Mouse (Mus musculus) heart, adult 11 months (tissue): ENCODE measurements around the gene Mnd1.

Experiments
- DNase-seq: peaks from one replicate; pipeline ENCODE4 v3.0.0; 2022

Mnd1 gene

DNA sequence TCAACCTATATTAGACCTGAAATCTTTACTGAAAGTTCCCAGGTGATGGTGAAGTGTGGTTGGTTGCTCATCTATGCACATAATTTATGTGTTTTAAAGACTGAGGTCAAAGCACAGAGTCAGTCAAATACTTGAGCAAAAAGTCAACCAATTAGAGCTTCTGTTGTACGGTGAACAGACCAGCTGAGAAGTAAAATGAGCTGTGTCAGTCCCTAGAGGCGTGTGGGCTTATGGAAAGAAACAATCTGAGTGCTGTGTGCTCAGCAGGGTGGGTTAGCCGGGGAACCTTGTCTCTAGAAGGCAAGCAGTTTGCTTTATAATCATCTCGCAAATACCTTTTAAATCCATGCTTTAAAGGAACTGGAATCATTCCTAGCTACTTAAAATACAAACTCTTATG lies 1.4 kb upstream of the Mnd1 start:
- peak; percentile 40 for DNase-seq

DNA sequence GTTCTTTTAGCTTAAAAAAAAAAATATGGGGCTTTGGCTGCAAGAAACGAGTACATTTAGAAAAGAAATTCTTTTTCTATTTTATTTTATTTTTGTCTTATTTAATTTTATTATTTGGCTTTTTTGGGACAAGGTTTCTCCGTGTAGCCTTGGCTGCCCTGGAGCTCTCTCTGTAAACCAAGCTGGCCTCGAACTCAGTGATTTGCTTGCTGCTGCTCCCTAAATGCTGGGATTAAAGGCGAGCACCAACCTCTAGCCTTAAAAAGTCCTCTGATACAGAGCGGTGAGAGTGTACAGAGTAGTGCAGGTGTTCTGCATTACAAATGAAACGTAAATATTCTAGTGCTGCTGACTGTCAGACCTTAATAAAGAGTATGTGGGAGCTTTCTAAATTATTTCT lies 519 bp upstream of the Mnd1 start:
- DNase-seq = peak; percentile 80

DNA sequence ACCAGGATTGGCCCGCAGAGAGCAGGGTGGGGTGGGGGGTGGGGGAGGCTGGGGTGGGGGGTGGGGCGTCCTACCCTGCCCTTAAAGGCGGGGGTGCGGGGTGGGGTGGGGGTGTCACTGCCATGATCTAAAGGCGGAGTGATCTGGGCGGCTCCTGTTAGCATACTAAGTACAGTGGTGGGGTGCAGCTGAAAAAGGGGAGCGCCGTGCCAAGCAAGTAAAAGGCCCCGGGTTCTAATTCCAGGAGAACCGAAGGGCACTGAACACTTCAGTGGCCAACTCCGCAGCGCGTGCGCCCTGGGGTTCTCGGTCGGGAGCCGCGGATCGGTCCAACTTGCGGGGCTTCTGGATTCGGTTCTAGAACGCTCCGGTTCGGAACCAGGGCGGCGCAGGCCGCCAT lies 440 bp downstream of the Mnd1 start:
- DNase-seq = no peak

DNA sequence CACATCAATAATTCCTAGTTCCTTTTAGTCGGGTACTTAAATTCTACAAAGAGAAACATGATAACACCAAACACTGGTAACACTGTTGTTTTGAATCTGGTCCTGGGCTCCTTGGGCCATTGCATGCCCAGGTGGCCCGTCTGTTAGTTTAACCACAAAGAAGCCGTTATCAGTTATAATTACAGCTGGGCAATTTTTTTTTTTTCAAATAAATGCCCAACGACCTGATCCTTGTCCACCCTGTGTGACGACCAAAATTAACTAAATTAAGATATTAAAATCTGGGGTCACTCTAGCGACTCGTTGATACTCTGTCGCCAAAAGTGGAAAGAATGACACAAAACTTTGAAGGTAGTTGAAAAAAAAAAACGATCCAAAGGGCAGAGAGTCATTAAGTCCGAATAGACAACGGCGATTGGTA lies 855 bp downstream of the Mnd1 start:
- DNase-seq = peak; percentile 64

DNA sequence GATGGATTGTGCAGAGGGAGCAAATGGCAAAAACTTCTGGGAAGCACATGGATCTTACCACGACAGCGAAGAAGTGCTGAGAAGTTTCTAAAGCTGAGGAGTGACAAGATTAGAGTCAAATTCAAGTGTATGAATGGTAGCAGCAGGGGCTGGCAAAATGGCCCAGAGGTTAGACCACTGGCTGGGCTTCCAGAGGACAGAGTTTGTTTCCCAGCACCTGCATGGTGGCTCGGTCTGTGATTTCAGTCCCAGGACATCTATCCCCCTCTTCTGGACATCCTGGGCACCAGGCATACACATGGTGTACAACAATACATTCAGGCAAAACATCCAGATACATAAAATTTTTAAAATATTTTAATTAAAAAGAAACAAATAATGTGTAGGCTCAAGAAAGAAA lies 5.8 kb downstream of the Mnd1 start:
- DNase-seq = peak; percentile 61

DNA sequence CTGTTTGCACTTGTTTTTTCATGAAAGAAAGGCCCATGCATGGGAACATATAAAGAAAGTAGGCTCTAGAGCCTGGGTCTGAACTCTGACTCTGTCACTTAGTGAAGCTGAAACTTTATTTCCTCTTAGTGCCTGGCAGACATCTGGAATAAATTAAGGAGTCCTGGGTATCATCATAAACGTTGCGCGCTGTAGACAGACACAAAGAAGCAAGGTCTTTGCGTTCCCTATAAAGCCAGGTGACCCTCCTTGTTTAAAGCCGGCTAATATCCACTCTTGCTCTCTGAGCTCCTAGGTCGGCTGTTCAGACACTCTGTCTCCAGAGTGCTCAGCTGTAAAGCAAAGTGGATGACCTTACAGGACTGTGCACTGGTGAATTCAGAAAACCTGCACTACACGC lies 14.6 kb downstream of the Mnd1 start:
- DNase-seq = no peak

DNA sequence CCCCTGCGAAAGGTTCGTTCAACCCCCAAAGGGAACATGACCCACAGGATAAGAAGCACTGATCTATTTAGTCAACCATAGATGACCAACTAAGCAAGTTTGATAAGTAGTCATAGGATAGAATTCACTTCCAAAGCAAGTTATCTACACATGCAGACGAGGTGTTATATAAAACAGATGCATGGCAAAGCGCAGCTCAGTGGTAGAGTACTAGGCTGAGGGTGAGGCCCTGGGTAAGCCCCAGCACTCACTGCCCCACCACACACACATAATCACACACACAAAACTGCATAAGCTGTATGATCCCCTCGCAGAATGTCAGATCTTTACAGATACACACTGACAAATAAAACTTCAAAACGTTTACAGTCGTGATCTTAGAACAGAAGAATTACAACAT lies 19.1 kb downstream of the Mnd1 start:
- DNase-seq = no peak

DNA sequence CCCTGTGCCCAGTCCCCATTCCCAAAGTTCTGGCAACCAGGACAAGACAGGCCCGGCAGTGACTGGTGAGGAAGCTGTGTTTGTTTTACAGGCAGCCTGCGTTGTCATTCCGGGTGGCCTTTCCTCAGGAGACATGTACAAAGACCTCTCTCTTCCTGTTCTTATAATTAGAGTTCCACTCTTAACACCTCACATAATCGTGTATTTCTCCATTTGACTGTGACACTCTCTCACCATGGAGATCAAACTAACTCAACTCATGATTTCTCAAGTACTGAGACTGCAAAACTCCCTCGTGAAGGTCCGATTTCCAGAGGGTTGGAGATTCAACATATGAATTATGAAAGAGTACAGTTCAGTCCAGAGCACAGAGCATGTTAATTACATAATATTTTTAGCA lies 19.7 kb downstream of the Mnd1 start:
- no peak for DNase-seq

DNA sequence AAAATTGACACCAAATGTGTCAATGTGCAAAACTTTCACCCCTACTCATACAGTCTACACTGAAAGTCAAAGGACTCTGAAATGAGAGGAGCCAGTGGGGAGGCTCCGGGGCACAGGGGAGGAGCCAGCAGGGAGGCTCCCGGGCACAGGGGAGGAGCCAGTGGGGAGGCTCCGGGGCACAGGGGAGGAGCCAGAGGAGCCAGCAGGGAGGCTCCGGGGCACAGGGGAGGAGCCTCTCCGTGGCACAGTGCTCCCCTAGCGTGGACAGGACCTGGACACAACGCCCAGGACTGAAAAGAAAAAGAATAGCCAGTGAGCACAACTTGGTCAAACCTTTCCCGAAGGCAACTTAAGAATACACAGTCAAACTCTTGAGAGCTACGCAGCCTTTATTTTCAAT lies 20.2 kb downstream of the Mnd1 start:
- peak; percentile 92 for DNase-seq

DNA sequence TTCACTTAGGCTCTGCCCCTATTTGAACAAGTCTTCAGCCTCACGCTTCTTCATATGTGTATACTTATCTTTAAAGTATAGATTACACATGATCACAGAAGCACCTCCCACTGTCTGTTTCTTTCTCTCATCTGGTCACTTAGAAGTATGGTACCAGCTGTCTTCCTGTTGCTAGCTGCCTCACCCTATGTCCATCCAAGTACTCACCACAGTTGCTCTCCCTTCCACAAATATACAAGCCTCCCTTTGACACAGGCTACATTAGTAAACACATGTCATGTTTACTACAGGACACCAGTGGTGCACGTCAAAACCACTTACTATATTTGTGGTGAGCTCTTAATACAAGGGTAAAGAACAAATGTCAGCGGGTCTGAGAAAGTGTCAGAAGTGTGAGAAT lies 24.2 kb downstream of the Mnd1 start:
- DNase-seq = no peak

DNA sequence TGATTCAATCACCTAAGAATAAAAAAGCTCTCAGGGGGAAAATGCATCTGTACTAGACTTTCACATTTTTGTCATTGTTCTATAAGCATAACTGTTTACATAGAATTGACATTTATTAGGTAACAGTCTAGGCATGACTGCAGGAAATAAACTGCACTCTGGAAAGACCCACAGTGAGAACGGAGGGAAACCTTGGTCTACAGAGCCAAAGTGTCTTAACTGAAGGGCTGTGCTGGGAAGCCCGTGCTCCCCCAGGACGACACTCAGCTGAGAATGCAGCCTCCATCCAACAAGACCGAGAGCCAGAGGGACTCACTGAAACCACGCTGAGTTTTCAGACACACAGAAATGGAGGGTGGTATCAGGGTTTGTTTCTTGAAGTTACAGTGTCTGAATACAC lies 24.8 kb downstream of the Mnd1 start:
- DNase-seq = no peak

DNA sequence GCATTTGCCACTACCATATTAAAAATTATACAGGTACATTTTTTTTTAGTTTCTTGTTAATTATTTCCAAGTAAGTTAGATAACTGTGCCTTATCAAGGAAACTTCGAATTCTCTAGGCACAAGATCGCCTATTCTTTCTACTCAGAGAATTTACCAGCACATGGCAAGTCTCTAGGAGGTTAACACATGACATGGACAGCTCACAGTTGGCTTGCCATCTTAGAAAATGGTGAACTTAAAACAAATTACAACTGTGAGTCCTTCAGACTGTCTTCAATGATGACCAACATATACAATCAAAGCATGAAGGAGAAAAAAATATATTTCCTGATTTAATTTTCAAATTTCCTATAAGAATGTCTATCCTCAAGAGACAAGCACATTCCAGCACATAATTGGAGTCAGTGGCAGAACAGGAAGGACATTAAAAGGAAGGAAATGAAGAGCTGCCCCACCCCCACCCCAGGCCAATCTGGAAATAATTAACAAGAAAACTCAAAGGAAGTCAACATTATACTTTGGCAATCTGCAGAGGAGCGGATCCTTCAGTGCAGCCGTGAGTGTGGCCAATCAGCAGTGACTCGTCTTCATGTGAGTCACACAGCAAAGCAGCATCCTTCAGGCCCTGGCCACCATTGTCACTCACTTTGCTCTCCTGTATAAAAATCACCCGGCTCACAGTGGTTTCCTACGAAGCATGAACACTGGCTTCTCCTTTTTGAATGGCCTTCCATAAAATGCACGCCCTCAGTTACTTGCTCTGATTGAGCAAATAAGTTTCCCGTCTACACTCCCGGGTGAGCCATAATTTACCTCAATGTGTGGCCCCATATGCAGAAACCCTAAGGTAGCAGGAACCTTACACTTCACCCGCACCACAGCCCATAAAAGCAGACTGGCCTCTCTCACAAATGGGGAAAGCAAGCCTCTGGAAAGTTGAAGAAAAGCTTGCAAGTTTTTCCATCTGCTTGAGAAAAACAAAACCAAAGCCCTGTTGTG lies 26.4 kb downstream of the Mnd1 start:
- peak; percentile 89 for DNase-seq

DNA sequence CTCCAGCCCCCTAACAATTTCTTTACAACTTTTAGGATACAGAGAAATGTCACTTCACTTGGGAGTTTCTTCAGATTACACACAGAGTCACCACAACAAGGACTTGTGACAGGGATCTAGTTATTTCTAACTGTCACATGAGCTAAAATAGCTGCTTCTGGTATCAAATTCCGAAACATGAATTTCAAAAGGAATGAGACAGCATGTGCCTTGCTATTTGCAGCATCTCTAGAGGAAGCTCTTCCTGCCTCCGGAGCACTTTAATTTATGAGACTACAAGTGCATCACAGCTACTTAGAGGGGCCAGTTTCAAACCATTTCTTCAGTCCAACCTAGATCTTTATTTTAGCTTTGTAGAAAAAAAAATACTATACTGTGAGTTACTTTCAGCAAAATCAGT lies 28.2 kb downstream of the Mnd1 start:
- DNase-seq = no peak

DNA sequence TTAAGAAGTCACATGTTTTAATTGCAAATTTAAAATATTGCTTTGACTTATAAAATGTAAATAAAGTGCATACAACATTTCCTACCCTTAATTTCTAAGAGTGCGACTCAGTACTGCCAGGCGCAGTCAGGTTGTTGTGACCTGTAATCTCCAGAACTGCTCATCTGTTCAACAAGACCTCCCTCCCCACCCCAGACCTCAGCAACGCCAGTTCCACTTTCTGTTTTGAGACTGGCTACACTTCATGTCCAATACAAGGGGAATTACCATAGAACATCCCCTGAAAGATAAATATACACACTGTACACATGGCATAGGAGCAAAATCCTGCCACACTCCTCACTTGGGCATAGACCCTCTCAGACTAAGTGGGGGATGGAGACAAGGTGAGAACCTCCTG lies 28.9 kb downstream of the Mnd1 start:
- no peak for DNase-seq

DNA sequence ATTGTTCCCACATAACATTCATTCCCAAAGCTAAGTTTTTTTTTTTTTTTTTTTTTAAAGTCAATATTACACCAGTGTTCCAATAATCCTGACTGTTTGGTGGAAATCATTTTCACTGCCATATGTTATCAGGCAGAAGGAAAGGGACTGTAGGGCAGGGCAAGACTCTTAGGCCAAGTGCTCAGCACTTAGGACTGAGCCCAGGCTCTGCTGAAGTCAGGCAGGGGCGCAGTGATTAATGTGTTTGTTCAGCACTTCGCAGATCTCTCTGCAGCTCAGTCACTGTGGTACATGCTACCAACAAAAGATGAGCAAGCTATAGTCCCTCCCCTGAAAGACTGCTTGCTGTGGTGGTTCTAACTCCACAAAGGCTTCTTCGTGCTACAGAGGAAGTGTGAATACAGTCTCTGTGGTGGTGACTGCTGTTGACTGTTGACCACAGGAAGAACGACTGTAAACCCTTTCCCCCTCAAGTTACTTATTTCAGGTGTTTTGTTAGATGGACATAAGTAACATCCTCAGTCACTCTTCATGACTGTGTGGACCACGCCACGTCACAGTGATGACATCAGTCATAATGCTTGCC lies 29.8 kb downstream of the Mnd1 start:
- DNase-seq = no peak

DNA sequence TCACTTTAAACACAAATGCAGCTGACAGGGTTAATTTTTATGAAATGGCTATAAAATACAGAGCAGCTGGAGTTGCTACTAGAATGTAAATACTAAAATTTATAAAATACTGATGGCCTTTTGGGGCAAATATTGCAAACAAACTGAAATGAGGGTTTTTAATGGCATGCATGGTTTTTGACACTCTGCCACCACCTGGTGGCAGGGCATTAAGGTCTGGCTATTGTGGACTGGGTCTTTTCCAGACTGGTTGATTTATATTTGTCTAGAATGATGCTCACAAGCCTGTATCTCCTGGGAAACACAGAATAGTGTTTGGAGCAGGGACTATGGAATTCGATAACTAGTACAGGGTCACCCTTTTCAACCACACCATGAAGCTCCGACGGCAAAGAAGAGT lies 32.1 kb downstream of the Mnd1 start:
- DNase-seq = no peak

DNA sequence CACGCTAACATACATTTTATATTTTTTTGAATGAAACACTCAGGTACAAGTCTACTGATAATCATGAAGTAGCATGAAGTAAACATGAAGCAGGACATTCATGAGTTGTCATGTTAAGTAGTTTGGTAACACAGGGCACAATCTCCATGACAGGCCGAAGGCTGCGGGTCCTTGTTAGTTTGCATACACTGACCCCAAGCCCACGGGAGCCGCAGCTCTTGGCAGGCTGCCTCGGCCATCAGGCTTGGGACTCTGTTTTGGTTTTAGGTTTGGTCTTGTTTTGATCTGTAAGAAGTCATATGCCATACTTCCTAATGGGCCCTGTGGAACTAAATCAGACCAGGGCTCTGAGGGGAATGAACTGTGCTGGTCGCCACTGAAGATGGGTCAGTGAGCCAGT lies 36.9 kb downstream of the Mnd1 start:
- no peak for DNase-seq

DNA sequence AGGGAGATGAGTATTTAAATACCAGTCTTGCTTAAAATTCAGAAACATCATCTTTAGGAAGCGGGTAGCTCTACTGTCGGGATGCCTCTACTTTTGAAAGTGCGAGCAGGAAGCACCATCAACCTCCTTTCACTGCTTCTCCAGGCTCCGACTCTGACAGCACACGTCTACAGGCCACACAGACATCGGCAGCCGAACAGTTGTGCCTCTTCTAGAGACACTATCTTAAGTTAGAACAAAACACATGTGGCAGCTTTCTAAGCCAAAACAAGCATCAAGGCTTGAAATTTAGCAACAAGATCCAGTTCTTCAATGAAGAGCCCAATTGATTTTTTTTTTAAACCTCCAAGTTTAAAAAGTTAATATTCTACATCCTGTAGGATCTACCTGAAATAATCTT lies 37.4 kb downstream of the Mnd1 start:
- no peak for DNase-seq

DNA sequence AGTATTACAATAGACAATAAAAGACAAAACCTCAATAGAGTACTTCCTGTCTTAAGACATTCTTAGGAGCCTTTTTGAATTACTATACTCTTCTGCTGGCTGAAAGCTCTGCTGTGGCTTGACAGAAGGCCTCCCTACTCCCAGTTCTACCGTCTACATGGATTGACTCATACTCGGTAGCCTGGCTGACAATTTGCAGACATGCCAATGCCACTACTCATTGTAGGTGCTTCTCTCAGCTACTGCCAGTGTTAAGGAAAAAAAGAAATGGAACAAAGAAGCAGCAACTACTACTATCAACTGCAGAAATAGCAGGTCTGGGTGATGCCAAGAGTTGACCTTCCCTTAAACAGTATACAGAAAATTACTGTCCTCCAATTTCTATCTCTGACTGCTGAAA lies 47.0 kb downstream of the Mnd1 start:
- DNase-seq = no peak

DNA sequence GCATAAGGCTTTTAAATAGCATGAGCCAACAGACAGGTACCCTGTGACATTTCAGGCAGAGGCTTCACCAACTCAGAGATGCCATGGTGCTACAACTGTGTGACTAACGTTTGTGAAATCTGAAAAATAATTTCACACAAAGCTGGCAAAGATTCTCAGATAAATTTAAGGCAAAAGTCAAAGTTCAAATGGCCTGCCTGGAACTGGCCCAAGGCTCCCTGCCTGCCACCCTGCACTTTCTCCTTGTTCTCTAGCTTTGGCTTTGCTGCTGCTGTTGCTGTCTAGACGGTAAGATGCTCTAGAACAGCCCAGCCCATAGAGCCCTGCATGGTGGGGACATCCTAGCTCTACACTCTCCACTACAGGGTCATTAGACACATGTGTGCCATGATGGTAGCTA lies 49.5 kb downstream of the Mnd1 start:
- DNase-seq = no peak

DNA sequence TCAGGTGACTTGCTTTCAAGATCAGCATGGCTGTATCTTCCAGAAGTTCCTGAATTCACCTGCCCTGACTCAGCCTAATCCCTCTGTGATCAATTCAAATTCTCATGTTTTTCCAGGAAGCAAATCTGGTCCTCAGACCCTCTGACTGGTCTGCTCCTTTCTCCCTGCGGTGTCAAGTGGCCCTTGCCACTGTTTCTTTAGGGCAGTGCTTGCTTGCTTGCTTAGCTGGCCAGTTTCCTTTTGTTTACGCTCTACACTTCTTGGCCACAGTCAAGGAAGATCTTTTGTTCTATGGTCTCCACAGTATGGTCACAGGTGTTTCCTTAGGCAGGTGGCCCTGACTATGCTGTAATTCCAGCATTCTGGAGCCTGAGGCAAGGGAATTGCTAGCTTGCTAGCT lies 52.0 kb downstream of the Mnd1 start:
- DNase-seq = no peak

DNA sequence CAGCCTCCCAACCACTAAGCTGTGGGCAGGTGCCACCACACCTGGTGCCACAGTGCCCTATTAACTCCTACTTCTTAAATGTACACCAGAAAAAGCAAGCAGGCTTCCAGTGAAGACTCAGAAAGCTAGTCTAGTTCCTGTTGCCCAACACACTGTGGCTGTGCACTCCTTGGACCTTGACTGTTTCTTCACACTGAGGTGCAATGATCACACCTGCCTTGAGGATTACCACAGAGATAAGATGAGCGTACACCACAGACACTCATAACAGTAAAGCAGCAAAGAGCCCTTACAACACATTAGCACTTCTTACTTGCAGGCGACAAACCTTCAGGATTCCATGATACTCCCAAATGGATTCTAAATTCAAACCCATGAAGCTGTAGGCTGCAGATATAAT lies 62.7 kb downstream of the Mnd1 start:
- no peak for DNase-seq

DNA sequence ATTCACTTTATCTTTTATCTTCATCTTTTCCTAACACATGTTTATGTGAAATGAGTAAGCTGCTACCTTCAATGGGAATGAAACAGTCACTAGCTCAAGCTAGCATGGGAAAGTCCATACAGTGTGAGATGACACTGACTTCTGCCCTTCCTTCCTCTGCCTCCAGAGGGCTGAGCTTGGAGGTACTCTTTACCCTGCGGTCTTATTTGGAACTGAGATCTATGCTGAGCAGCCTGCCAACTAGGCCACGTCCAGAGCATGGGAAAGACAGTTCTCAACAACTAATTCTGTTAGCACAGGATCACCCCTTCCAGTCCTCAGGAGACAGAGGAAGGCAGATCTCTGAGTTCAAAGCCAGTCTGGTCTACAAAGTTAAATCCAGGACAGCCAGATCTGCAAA lies 64.6 kb downstream of the Mnd1 start:
- no peak for DNase-seq

DNA sequence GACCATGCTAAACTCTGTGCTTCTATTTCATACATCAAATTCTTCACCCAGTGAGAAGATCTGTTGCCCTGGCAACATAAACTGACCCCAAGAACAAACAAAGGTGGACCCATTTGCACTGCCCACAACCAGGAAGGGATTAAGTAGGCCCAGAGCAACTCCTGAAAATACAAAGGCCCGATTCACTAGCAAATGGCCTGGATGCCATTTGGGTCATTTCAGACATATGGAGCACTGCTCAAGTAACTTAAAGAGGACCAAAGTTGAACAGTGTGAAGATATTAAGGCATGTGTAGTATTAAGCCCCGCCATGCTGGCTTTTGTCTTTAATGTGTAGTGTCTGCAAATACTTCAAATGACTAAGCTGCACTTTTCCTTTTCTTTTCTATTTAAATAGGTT lies 68.7 kb downstream of the Mnd1 start:
- no peak for DNase-seq

DNA sequence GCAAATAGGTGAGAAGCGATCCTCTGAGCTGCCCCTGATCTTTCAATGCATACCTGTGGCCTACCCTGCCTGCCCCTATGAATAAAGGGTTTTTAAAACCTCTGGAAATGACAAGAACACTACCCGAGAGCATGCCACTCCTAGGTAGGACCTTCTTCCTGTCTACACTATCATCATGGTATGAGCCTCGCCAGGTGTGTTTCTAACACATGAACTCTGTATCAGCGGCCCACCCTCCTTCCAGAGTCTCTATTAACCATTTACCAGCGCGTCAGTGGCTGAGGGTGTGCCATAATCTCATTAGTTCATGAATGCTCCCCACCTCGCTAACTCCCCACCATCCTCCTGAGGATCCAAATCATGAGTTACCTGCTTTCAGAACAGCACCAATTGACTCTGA lies 69.2 kb downstream of the Mnd1 start:
- DNase-seq = peak; percentile 60
